Mouse (Mus musculus): ENCODE measurements around the gene Mill2.
"Not testable (repeated sequence)": the region's sequence is repeated elsewhere in the genome, so short reads cannot be mapped to it uniquely, and the experiment has no call there.

Gene Mill2

DNA sequence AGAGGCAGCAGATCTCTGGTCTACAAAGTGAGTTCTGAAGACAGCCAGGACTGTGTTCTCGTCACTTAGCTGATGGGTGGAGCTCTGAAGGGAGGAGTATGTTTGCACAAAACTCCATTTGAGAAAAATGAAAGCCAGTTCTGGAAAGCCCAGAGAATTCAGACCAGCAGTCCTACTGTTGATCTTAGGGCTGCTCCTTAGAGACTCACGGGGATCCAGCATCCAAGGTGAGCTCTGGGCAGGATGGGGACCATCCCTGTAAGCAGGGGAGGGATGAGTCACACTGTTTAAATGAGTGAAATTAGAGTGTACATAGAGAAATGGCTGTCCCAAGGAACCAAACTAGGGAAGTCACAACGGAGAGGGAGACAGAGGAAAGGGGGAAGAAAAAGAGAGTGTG lies at the start of gene Mill2:
Gene Mill2, plus strand, starts transcription at position 102 of the 400 bp plus-strand sequence.
- peak; percentile 40 for DNase-seq

DNA sequence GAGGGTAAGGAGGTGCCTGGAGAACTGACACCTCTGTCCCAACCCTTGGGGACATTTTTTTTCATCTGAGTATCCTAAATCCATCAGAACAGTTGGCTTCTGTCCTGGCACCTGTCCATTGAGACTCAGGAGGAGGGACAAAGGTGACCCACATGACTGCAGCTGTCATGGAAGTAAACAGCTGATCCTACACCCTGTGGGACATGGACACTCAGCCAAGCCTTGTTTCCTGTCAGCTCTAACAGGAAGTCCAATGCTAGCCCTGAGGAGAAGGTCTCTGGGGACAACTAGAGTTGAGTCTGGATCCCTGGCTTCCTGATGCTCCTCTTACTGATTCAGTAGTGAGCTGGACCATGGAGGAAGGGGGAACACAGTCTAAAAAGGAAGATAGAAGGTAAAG lies 49.1 kb upstream of the Mill2 start:
- DNase-seq = not testable (repeated sequence)

DNA sequence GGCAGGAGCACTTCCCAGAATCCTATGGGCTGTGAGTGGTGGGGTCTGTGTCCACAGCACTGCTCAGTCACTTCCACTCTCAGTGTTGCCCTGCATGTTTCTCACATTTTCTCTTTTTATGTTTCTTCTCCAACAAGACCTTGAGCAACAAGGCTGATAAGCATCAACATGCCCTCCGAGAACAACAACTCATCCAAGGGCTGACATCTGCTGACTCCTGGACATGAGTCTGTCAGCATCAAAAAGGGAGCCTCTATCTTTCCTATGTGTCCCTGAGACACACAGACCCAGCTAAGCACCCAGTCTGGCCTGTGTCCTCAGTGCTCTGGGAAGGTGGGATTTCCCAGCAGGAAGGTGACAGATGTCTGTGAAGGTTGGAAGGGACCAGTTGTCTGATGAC lies 41.3 kb upstream of the Mill2 start, which contains the start of gene Psg19:
Gene Psg19, minus strand, starts transcription at position 101 of the 400 bp plus-strand sequence.
- DNase-seq = no peak

DNA sequence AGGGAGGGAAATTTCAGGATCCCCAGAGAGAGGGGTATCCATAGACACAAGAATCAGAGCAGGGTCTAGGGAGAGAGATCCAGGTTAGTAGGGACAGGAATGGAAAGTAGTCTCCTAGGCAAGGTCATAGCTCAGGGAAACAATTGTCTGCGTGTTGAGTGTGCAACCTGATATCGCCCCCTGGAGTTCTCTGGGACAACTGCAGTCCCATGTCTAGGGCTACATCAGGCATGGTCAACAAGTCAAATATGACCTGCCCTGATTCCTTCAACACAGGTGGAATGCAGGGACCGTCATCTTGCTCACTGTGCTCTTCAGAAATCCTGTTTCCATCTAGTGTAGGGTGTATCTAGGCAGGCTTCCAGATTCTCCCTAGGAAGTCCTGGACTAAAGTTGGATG lies 40.6 kb upstream of the Mill2 start:
- DNase-seq = no peak

DNA sequence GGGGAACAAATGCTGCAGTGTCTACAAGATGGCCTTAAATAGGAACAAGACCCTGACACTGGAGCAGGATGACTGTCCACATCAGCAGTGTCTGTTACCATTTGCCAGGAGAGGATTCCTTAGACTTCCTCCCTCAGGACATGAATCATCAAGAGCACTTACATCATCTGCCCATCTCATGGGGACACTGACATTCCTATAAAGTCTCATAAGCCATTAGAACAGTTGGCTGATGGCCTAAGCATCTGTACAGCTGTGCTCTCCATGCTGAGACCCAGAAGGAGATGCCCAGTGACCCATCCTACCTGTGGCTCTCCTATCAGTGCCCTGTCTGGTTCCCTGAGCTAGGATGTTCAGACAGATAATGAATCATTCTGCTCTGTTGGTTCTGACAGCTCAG lies 36.2 kb upstream of the Mill2 start:
- DNase-seq = no peak

DNA sequence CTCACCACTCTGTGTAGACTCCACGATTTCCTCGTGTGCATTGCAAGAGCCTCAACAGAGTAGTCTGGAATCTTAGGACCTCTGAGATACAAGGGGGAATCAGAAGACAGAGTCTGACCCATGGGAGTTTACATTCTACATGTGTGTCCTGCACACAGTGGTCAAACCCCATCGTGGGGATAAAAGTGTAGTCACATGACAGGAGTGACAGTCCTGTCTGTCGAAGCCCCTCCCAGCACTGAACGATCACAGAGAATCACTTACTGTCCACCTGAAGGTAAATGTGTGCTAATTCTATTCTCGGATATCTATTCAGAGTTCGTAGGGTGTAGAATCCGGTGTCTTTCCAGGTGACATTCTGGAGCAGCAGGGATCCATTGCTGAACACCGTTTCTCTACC lies 21.5 kb upstream of the Mill2 start:
- DNase-seq = no peak

DNA sequence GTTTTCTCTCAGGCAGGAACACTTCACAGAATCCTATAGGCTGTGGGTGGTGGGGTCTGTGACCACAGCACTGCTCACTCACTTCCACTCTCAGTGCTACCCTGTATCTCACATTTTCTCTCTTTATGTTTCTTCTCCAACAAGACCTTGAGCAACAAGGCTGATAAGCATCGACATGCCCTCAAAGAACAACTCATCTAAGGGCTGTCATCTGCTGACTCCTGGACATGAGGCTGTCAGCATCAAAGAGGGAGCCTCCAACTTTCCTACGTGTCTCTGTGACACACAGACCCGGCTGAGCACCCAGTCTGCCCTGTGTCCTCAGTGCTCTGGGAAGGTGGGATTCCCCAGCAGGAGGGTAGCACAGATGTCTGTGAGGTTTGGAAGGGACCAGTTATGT lies 18.3 kb upstream of the Mill2 start, which contains the start of gene Psg17:
Gene Psg17, minus strand, starts transcription at position 101 of the 400 bp plus-strand sequence.
- no peak for DNase-seq

DNA sequence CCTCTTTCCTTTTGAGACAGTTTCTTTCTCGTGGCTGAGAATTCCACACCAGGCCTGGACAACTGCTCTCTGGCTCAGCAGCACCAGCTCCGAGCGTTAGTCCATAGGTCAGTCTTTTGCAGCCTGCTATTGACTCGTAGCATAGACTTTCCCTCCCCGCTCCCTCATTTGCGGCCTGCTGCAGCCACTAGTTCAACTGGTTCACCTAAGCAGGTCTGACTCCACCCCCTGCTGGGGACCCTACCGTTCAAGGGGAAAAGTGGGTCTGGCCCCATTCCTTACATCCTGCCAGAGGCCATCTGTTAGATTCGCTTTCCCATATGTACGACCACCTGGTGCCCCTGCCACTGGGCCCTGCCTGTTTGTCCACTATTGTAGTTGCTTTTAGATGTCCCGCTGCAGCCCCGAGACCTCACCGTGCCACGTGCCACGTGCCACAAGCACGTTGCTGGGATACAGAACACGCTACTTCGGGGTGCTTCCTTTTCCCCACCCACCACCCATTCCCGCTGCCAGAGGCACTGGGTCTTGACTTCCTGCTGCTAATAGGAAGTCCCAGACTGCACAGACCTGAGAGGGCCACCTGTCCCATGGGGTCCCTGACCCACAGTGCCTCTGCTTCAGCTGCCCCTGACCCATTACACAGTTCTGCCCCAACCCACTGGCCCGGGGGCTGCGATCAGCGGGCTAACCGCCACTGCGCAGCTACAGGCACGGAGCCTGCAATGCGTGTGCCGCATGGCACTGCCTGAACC lies 11.8 kb upstream of the Mill2 start:
- no peak for DNase-seq

DNA sequence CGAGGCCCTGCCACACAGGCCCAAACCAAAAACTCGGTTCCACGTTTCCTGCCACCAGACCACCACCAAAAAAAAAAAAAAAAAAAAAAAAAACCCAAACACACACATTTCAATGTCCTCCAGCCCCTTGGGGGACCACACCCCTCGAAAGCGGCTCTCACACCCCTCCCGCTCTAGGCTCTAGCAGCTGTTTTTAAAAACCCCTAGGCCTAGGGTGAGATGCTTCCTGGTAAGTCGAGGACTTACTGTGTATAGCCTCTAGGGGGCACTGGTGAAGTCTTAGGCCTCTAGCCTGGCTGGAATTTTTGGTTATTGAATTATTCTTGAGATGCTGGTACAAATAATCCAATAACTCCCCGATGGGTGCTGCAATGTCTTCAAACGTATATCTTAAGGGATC lies 11.2 kb upstream of the Mill2 start:
- DNase-seq = no peak

DNA sequence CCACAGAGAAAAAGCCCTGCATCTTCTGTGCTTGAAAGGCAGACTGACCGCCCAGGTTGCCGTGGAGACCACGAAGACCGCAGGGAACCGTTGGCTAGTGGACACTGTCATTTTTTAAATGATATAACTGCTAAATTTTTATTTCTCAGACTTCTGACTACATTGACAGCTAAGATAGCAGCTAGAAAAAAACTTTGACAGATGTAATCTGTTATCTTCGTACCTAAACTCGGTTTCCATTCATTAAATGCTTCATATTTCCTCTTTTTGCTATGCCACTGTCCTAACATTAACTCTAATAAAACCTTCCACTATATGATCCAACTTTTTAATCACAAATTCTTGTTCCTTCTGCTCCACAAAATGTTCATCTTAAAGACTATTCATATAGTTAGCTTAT lies 10.2 kb upstream of the Mill2 start:
- no peak for DNase-seq

DNA sequence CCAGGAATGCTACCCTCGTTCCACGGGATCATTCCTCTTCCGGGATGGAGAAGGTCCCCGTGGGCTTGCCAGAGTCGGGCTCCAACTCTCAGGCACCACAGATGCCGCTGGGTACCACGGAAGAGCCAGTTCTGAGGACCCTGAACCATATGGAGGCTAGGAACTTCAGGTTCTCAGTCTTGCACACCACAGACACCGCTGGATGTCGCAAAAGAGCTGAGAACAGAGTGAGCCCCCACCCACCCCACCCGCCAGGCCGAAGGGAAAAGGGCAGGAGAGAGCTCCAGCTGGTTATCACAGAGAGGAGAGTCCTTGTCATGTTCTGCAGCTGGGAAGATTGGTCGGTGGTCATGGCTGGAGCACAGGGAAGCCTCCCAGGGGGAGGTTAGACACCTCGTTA lies 7.5 kb upstream of the Mill2 start:
- DNase-seq = peak; percentile 45

DNA sequence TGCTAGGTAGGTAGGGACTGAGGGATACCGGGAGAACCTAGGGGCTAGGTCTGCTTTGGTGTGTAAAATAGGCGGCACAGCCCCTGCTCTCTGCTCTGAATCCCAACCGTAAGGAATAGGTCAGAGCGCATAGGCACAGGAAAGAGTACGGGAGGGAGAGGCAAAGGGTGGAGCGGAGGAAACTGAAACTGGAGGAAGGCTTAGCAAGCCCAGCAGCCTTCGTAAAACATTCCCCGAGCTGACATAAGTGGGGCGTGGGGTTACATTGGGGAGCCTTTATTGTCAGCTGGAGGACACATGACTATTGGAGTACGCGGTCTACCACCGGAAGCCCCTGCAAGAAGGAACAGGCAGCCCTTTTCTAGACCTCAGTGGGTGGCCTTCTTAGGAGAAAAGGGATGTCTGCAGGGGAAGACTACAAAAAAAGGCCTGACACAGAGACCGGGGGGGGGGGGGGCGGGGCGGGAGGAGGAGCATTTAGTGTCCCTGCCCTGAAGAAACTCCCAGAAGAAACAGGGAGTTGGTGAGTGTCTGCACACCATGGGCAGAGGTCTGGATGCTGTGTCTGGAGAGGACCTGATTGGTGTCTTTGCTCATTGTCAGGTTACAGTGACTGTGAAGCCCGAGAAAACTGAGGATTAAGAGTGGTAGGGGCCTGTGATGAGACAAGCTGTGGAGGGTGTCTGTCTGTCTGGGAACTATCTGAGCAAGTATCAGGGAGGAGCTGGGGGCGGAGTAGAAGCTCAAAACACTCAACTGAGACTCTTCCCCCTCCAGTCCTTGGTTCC lies 814 bp downstream of the Mill2 start:
- DNase-seq = peak; percentile 70

DNA sequence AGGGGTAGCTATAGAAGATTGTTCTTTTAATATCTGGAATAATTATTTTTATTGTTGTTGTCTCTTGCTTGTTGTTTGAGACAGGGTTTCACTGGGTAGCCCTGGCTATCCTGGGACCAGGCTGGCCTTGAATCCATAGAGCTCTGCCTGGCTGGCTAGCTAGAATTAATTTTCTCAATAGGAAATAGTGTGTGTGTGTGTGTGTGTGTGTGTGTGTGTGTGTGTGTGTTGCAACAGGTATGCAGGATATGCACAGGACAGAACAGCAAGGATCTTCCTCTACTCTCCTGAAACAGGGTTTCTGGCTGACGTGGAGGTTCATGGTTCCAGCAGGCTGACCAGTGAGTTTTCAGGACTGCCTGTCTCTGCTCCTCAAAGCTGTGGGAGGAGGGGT lies 1.4 kb downstream of the Mill2 start:
- no peak for DNase-seq

DNA sequence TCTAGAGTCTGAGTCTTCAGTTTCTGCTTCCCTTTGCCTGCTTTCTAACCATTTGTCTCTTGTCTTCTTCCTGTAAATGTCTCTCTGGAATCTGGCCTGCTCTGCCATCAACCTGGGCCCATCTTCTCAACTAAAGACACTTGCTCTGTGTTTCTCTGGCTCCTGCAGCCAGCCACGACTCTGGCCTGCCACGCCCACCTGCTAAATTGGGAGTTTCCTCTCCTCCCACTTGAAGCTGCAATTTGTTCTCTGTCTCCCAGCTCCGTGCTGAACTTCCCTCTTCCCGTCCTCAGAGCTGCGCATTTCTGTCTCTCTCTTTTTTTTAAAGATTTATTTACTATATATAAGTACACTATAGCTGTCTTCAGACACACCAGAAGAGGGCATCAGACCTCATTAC lies 5.0 kb downstream of the Mill2 start:
- DNase-seq = no peak

DNA sequence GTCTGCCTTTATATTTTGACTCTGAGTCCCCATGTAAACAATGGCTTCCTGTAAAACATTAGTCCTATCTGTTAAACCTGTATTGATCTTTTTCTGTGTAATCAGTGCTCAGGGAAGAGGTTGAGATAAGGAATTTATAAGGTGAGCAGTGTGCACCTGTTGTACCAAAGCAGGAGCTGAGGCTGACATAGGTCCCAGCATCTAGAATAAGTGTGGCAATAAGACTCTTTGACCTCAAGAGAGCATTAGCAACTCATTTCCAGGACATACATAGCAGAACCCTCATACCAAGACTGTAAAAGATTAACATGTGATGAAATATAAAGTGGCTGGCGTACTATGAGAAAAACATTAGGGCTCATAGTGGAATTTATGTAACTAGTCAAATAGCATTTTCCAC lies 8.6 kb downstream of the Mill2 start:
- DNase-seq = no peak

DNA sequence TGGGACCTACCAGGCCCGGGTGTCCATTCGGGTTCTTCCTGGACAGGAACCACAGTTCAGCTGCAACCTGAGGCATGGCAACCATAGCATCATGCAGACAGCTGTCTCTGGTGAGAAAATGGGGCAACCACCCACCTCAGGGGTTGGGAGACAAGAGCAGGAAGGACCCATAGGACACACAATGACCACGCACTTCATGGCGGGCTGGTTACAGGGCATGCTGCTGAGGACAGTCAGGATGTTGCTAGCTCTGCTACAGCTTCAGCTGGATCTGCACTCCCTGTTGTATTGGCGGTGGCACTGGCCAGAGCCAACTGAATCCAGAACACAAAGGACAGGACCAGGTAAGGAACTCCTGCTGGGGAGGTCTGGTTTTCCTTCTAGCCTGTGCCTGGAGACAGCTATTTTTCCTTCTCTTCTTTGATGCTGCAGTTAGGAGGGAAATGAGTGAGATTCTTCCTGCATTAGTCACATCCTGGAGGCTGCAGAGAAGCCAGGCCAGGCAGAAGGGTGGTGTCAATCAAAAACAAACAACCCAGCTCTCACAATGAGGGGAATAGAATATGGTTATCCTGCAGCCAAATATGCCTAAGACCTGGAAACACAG lies 18.6 kb downstream of the Mill2 start:
- DNase-seq = peak; percentile 39

DNA sequence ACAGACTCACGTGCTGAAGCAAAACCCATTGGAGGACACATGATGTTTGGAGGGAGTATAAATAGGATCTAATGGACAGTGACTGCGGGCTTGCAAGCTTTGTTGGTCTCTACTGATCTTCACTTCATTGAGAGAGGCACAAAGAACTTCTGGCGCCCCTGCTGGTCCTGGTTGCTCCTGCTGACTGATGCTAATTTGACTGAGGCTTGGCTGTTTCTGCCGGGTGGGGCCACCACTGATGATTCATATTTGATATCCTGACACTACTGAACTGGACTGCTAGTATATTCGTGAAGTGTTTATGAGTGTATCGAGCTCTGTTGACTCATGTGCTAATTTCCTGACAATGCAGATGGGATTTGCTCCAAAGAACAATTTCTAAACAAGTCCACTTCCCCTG lies 23.0 kb downstream of the Mill2 start:
- no peak for DNase-seq

DNA sequence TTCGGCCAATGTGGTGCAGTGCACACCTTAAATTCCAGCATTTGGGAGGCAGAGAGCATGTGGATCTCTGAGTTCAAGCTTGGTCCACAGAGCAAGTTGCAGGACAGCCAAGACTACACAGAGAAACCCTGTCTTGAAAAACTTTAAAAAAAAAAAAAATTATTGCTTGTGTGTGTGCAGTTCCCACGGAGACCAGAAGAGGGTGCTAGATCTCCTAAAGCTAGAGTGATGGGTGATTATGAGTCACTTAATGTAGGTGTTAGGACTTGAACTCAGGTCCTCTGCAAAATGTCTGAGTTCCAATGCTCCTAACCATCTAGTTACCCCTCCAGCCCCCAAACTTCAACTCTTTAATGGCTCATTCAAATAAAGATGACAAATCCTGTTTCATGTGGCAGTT lies 28.7 kb downstream of the Mill2 start:
- DNase-seq = no peak

DNA sequence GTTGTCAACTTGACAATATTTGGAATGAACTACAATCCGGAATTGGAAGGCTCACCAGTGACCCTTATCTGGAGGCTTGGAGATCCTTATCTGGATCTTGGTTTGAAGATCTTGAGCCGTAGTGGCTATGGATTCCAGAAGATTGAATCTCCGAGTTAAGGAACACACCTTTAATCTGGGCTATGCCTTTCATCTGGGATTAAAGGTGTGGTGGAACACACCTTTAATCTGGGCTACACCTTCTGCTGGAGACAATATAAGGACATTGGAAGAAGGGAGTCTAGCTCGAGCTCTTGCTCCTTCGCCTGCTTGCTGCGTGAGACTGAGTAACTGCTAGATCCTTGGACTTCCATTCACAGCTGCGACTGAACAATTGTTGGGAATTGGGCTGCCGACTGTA lies 31.3 kb downstream of the Mill2 start, which contains the start of gene Pglyrp1:
Gene Pglyrp1, plus strand, starts transcription at position 301 of the 400 bp plus-strand sequence.
- DNase-seq = not testable (repeated sequence)

DNA sequence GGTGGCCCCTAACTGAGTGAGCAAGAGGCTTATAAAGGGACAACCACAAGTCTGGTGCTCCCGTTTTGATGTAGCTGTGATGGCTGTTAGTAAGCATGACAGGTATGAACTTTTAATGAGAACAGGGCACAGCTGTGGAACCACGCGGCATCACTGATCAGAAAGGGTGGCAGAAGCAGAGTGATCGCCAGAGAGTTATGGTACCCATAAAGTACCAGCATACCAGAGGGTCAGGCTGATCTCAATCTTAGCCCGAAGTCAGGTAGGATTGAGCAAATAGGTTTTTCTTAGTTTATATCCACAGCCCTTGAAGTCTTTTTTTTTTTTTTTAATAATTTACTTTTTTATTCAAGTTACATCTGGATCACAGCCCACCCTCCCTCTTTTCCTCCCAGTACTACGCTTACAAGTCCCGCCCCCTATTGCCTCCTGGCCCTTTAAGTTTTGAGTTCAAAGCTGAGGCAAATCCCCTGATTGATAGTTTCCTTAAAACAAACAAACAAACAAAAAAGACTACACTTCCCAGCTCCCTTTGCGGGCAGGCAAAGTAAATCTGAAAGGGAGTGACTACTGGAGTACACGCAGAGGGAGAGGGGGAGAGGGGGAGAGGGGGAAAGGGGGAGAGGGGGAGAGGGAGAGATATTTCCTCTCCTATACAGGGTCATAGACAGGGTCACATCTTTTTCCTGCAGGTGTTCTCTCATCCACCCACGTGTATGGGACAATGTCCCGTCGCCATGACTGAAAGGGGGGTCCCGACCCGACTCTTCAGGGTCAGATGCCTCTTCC lies 32.4 kb downstream of the Mill2 start:
- DNase-seq = no peak

DNA sequence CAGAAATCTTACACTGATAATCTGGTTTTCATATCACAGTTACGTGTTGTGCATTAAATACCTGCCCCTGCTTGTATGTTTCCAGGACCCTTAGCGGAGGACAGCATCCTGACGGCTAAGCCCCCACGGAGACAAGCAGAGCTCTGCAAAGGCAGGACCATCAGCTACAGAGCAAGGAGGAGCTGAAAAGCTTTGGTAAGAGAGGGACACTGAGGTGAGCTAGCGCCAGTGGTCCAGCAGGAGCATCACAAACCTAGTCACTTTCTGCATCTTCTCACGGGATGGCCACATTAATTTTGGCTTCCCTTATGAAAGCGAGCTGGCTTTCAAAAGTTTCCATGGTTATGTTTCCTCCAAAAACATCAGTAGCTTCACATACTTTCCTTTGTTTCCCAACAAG lies 33.0 kb downstream of the Mill2 start:
- no peak for DNase-seq

DNA sequence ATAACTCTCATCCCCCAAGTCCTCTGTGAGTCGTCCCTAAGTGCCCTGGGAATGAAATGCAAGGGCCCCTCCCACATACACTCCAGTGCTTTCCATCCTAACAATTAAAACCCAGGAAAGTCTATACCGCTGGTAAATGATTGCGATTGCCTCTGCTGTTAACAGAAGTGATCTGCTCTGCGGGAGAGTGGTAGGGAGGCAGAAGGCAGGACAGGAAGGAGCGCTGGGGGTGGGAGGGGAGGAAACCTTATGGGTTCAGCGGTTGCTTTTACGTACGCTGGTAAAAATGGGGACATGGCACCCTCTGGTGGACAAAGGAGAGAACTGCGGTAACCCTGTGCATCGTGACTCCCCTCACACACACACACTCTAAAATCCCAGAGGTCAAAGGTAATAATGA lies 33.5 kb downstream of the Mill2 start:
- peak; percentile 75 for DNase-seq

DNA sequence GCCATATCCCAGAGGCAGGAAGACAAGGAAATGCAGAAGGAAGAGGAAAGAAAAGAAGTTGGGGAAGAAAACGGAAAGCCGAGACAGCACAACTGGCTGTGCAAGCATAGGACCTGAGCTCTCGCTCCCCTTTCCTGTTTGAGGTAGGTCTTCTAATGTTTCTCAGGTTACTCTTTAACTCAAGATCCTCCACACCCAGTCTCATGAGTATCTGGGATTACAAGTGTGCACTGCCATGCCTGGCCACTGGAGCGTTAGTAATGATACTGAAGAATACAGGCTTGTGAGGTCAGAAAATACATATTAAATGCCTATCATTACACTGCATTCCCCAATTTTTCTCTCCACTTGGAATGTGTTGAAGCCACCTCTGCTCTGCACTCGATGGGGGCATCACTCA lies 35.6 kb downstream of the Mill2 start:
- no peak for DNase-seq

Data from lung, postnatal 14 days (tissue).